Mouse (Mus musculus): ENCODE results near the gene Lbx2. TPM values are rescaled to one million over a fixed set of nuclear protein-coding genes. Genes with fewer than 3 reads are reported as not detected.

Gene Lbx2
- polyA plus RNA-seq, 1 experiment from 2014 or later, result 0.89 TPM

DNA sequence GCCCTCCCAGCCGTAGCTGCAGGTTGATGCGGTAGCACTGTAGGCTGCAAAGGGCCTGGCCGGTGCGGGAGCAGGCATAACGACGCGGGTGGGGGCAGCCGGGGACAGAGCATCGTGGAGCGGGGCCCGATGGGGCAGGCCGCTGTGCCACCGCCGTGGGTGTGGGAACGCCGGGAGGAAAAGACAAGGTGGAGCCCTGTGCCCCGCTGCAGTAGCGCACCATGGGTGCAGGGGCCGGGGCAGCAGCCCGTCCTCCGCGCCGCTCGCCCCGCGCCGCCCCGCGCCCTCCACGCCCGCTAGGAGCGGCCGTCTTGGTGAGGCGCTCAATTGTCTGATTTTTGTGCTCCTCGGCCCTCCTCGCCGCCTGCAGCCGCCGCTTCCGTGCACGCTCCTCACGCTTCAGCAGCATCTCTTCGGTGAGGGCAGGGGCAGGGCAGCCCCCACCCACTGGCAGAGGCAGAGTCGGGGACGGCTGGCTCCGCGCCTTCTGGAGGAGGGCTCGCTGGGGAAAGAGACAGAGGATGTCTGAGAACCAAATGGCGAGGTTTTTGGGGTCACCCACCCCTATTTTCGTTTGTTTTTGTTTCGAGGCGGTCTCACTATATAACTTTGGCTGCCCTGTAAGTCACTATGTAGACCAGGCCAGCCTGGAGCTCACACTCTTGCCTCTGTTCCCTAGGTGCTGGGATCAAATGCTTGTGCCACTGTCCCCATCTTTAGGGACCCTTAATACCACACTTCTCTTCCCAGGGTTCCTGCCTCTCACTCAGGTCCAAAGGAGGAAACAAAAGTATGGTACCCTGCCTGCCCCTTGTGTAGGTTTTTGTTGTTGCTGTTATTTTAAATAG lies 35.9 kb downstream of the Lbx2 start:
- Histone ChIP-seq H3K27ac (ENCODE audit: low read length) (peak overlapping the region; percentile 97), H3K4me2 (ENCODE audit: low read depth, low read length) (peak overlapping the region; percentile 96), H3K4me1 (replicated peaks; ENCODE audit: control insufficient read depth, insufficient read depth, low read length) (peaks cover 28% of the 10 kb centered on the region), H3K36me3 (ENCODE audit: control insufficient read depth, insufficient read depth, low read length) (peaks cover 17% of the 10 kb centered on the region), H3K27me3 (ENCODE audit: control insufficient read depth, insufficient read depth, low read depth, low read length) (no peaks in the 10 kb centered on the region), H3K9ac (ENCODE audit: low read length) (peak overlapping the region; percentile 90), H3K9me3 (ENCODE audit: control insufficient read depth, low read length) (no peaks in the 10 kb centered on the region), H3K4me3 (ENCODE audit: low read length) (peak overlapping the region; percentile 72)
- peak; percentile 41 for ATAC-seq (ENCODE audit: low read depth)
- 1% methylated on average over 31 of the region's 52 CpGs for WGBS

DNA sequence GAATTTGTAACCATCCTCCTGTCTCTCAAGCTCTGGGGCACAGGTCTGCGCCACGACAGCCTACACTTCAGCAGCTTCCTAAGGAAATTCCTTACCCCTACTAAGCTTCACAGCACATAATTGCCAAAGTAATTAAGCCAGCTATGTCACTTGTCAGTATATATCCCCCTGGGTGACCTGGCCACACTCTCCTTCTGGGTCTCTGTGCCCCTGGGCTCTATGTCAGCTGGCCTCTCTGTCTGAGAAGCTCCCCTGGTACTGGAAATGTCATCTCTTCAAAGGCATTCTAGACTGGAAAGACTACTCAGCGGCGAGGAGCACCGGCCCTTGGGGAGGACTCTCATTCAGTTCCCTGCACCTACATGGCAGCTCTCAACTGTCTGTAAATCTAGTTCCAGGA lies 36.8 kb downstream of the Lbx2 start:
- Histone ChIP-seq H3K4me3 (ENCODE audit: low read length) (peak overlapping the region; percentile 72; the same call in 1 of the 2 replicates), H3K4me1 (replicated peaks; ENCODE audit: control insufficient read depth, insufficient read depth, low read length) (peaks cover 26% of the 10 kb centered on the region), H3K4me2 (ENCODE audit: low read depth, low read length) (peak overlapping the region; percentile 96), H3K9ac (ENCODE audit: low read length) (no peak overlapping the region; the same call in 1 of the 2 replicates), H3K36me3 (ENCODE audit: control insufficient read depth, insufficient read depth, low read length) (peaks cover 12% of the 10 kb centered on the region), H3K27me3 (ENCODE audit: control insufficient read depth, insufficient read depth, low read depth, low read length) (no peaks in the 10 kb centered on the region), H3K27ac (ENCODE audit: low read length) (no peak overlapping the region; the same call in 1 of the 2 replicates), H3K9me3 (ENCODE audit: control insufficient read depth, low read length) (no peaks in the 10 kb centered on the region)
- no peak for ATAC-seq (ENCODE audit: low read depth)
- WGBS, result 70% methylated on average over 5 of the region's 5 CpGs

DNA sequence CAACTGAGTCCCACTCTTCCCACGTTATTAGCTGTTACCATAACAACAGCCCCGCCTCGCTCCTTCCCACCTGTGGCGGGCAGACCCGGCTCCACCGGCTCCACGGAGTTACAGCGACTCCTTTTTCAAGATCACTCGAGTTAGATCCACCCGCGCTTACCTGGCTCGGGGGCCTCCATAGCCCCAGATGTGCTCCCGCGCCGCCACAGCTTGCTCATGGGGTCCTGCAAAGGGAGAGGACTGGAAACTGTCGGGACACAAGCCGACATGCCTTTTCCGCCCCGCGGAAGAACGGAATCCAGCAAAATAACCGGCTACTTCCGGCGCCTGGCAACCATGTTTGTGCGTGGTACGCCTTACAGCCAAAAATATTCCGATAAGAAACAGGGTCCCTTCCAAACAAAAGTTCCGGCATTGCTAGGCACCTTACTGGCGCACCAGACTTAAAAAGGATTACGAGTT lies 38.7 kb downstream of the Lbx2 start:
- WGBS, result under 1% methylated on average over 30 of the region's 30 CpGs
- H3K4me2 ChIP-seq (ENCODE audit: low read depth, low read length), result peak overlapping the region; percentile 94
- H3K9me3 ChIP-seq (ENCODE audit: control insufficient read depth, low read length), result no peaks in the 10 kb centered on the region
- peaks cover 24% of the 10 kb centered on the region for H3K4me1 ChIP-seq (replicated peaks; ENCODE audit: control insufficient read depth, insufficient read depth, low read length)
- peak; percentile 31 for ATAC-seq (ENCODE audit: low read depth)
- H3K9ac ChIP-seq (ENCODE audit: low read length), result peak overlapping the region; percentile 89
- peak overlapping the region; percentile 88 for H3K4me3 ChIP-seq (ENCODE audit: low read length)
- H3K27me3 ChIP-seq (ENCODE audit: control insufficient read depth, insufficient read depth, low read depth, low read length), result no peaks in the 10 kb centered on the region
- peak overlapping the region; percentile 80 for H3K27ac ChIP-seq (ENCODE audit: low read length)
- H3K36me3 ChIP-seq (ENCODE audit: control insufficient read depth, insufficient read depth, low read length), result no peaks in the 10 kb centered on the region

DNA sequence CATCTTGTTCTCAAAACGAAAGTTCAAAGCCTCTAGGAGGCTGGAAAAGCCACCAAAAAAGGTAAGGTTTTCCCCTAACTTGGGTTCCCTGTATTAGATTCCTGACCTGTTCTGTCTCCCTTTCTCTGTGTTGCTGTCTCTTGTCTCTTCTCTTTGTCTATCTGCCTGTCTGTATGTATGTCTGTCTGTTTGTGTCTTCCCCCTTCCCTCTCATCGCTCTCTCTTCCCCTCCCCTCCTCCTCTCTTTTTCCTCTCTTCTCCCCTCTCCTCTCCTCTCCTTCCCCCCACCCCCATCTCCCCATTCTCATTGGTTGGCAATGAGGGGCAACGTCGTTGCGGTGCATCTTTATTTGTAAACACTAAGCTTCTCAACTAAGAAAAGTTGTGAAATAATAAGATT lies 39.2 kb downstream of the Lbx2 start, which contains the start of gene Ino80b:
Ino80b (minus strand) TSS at position 101 of the 400 bp plus-strand sequence.
- Histone ChIP-seq H3K9ac (ENCODE audit: low read length) (peak within 1 kb of the TSS; percentile 89), H3K9me3 (ENCODE audit: control insufficient read depth, low read length) (no peaks in the 10 kb centered on the region), H3K36me3 (ENCODE audit: control insufficient read depth, insufficient read depth, low read length) (no peaks in the 10 kb centered on the region), H3K4me1 (replicated peaks; ENCODE audit: control insufficient read depth, insufficient read depth, low read length) (peaks cover 20% of the 10 kb centered on the region), H3K27me3 (ENCODE audit: control insufficient read depth, insufficient read depth, low read depth, low read length) (no peaks in the 10 kb centered on the region), H3K4me3 (ENCODE audit: low read length) (peak within 1 kb of the TSS; percentile 88), H3K4me2 (ENCODE audit: low read depth, low read length) (peak within 1 kb of the TSS; percentile 94), H3K27ac (ENCODE audit: low read length) (peak within 1 kb of the TSS; percentile 80)
- 12% methylated on average over 5 of the region's 5 CpGs for WGBS
- ATAC-seq (ENCODE audit: low read depth), result no peak

DNA sequence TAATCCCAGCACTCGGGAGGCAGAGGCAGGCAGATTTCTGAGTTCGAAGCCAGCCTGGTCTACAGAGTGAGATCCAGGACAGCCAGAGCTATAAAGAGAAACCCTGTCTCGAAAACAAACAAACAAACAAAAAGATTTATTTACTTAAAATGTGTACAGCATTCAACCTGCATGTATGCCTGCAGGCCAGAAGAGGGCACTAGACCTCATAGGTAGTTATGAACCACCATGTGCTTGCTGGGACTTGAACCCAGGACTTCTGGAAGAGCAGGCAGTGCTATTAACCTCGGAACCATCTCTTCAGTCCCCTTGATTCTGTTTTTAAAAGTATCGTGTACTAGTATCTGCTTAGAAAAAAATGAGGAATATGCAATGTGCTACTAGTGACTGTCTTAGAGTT lies 41.3 kb downstream of the Lbx2 start:
- Histone ChIP-seq H3K9ac (ENCODE audit: low read length) (no peak overlapping the region), H3K4me2 (ENCODE audit: low read depth, low read length) (no peak overlapping the region), H3K4me1 (replicated peaks; ENCODE audit: control insufficient read depth, insufficient read depth, low read length) (peaks cover 19% of the 10 kb centered on the region), H3K36me3 (ENCODE audit: control insufficient read depth, insufficient read depth, low read length) (no peaks in the 10 kb centered on the region), H3K4me3 (ENCODE audit: low read length) (no peak overlapping the region), H3K27ac (ENCODE audit: low read length) (no peak overlapping the region), H3K27me3 (ENCODE audit: control insufficient read depth, insufficient read depth, low read depth, low read length) (no peaks in the 10 kb centered on the region), H3K9me3 (ENCODE audit: control insufficient read depth, low read length) (no peaks in the 10 kb centered on the region)
- WGBS, result 89% methylated on average over 5 of the region's 5 CpGs
- ATAC-seq (ENCODE audit: low read depth), result no peak

DNA sequence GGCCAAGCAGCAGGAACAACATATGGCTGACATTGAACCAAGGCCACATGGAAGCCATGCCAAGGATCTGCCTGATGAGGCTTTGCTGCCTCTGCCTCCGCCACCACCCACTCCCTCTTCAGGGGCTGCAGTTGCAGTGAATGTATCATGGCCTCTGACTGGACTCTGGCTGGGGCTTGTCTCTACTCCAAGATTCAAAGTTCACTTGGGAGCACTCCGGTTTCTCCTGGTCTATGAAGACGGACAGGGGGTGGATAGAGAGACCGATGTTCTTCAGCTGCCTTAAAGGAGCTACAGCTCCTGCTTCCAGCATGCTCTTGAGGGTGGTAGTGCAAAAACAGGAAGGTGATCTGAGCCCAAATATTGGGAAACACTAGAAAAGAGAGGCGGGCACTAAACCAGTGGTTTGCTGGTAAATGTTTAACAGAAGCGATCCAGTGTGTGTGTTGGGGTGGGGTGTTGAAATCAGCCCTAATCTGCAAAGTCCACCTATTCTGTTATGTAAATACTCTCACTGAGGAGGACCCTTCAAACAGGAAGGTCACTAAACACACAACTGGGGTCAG lies 45.4 kb downstream of the Lbx2 start:
- Histone ChIP-seq H3K4me2 (ENCODE audit: low read depth, low read length) (peak overlapping the region; percentile 3; the same call in 1 of the 2 replicates), H3K4me1 (replicated peaks; ENCODE audit: control insufficient read depth, insufficient read depth, low read length) (peaks cover 18% of the 10 kb centered on the region), H3K27ac (ENCODE audit: low read length) (peak overlapping the region; percentile 86), H3K36me3 (ENCODE audit: control insufficient read depth, insufficient read depth, low read length) (no peaks in the 10 kb centered on the region), H3K9ac (ENCODE audit: low read length) (no peak overlapping the region), H3K4me3 (ENCODE audit: low read length) (no peak overlapping the region), H3K9me3 (ENCODE audit: control insufficient read depth, low read length) (no peaks in the 10 kb centered on the region), H3K27me3 (ENCODE audit: control insufficient read depth, insufficient read depth, low read depth, low read length) (no peaks in the 10 kb centered on the region)
- peak; percentile 27 for ATAC-seq (ENCODE audit: low read depth)
- WGBS, result 37% methylated on average over 6 of the region's 6 CpGs

DNA sequence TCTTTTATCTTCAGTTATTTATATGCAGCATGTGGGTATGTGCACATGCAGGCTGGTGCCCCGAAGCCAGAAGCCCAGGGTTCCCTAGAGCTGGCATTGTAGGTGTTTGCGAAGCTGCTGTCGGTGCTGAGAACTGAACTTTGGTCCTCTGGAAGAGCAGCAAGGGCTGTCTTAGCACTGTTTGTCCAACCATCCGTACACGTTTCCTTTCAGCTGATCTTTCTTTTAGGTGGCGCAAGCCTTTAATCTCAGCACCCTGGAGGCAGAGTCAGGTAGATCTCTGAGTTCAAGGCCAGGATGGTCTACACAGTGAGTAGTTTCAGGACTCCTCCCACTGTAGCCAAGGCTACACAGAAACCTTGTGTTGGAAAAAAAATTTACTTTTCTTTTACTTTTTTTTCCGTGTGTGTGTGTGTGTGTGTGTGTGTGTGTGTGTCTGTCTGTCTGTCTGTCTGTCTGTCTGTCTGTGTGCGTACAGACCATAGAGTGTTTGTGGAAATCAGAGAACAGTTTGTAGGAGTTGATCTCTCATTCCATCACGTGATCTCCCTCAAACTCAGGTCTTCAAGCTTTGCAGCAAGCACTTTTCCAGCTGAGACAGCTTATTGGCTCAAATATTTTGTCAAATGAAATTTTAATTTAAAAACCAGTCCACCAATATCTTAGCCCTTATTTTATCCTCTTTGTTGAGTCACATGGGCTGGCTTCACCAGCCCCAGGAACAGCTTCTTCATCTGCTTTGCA lies 46.2 kb downstream of the Lbx2 start:
- Histone ChIP-seq H3K27ac (ENCODE audit: low read length) (peak overlapping the region; percentile 56; the same call in 1 of the 2 replicates), H3K9me3 (ENCODE audit: control insufficient read depth, low read length) (no peaks in the 10 kb centered on the region), H3K9ac (ENCODE audit: low read length) (no peak overlapping the region), H3K36me3 (ENCODE audit: control insufficient read depth, insufficient read depth, low read length) (no peaks in the 10 kb centered on the region), H3K4me3 (ENCODE audit: low read length) (no peak overlapping the region), H3K4me2 (ENCODE audit: low read depth, low read length) (no peak overlapping the region), H3K4me1 (replicated peaks; ENCODE audit: control insufficient read depth, insufficient read depth, low read length) (peaks cover 18% of the 10 kb centered on the region), H3K27me3 (ENCODE audit: control insufficient read depth, insufficient read depth, low read depth, low read length) (no peaks in the 10 kb centered on the region)
- WGBS, result 65% methylated on average over 9 of the region's 9 CpGs
- ATAC-seq (ENCODE audit: low read depth), result no peak

DNA sequence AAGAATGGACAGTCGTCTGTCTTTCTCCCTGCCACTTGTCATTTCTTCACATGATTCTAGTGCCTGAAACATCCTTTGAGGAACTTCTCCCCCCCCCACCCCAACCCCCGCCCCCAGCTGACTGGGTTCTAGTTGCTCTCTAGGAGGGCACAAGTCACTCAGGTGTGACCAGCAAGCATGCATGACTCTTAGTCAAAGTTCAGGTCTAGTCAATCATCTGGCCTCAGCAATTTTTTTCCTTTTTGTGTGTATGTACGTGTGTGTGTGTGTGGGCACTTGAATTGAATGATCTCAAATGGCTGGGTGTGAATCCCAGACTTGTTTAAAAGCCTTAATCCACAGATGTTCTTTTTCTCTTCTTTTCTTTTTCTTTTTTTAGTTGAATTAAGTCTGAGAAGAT lies 48.1 kb downstream of the Lbx2 start:
- Histone ChIP-seq H3K36me3 (ENCODE audit: control insufficient read depth, insufficient read depth, low read length) (no peaks in the 10 kb centered on the region), H3K27me3 (ENCODE audit: control insufficient read depth, insufficient read depth, low read depth, low read length) (no peaks in the 10 kb centered on the region), H3K9me3 (ENCODE audit: control insufficient read depth, low read length) (no peaks in the 10 kb centered on the region), H3K4me2 (ENCODE audit: low read depth, low read length) (no peak overlapping the region), H3K4me1 (replicated peaks; ENCODE audit: control insufficient read depth, insufficient read depth, low read length) (peaks cover 33% of the 10 kb centered on the region), H3K4me3 (ENCODE audit: low read length) (no peak overlapping the region), H3K27ac (ENCODE audit: low read length) (no peak overlapping the region), H3K9ac (ENCODE audit: low read length) (no peak overlapping the region)
- no peak for ATAC-seq (ENCODE audit: low read depth)
- 59% methylated on average over 3 of the region's 3 CpGs for WGBS
